Mouse (Mus musculus): ENCODE measurements at regions not wholly inside any gene's neighbourhood (a gene's known extent, or its start where the extent isn't known, plus 50 kb on each side); places are given as distances from the start of the nearest gene placed in this dataset.

- TF ChIP-seq CTCF (IDR thresholded peaks at IDR 0.05; ENCODE audit: low read depth) (no peak), EP300 (IDR thresholded peaks at IDR 0.05; ENCODE audit: low read depth) (no peak)
Measured at GRCm38 (mm10) chr15:94174083-94174482, 291.1 kb downstream of the Adamts20 start.
